Mouse (Mus musculus) neural tube, embryonic 15.5 days (tissue): ENCODE measurements around the gene Amotl2. TPM values are rescaled to one million over a fixed set of nuclear protein-coding genes. Genes with fewer than 3 reads are reported as not detected.

Source experiments
- ATAC-seq: fragments of 200-750 bp; cut with Nextera tagmentation; 2 replicates; pipeline ENCODE4 v1.8.0; 2017; ENCODE audit warnings: mild to moderate bottlenecking, moderate TSS enrichment, moderate library complexity; ENCODE audit not compliant: low FRiP score
- H3K27ac ChIP-seq: fragments of 300-500 bp; sonication (generic); replicated peaks from 2 replicates; pipeline ENCODE4 v1.5.1; 2015; ENCODE audit warnings: mild to moderate bottlenecking, inconsistent platforms
- H3K27me3 ChIP-seq: fragments of 300-500 bp; sonication (generic); replicated peaks from 2 replicates; pipeline ENCODE4 v1.6.1; 2015; ENCODE audit warnings: inconsistent platforms
- H3K36me3 ChIP-seq: fragments of 300-500 bp; sonication (generic); 2 replicates; pipeline ENCODE4 v1.6.1; 2015; ENCODE audit warnings: inconsistent platforms
- H3K4me1 ChIP-seq: fragments of 300-500 bp; sonication (generic); 2 replicates; pipeline ENCODE4 v1.6.1; 2015; ENCODE audit warnings: inconsistent platforms
- H3K4me2 ChIP-seq: fragments of 300-500 bp; sonication (generic); 2 replicates; pipeline ENCODE4 v1.6.1; 2015; ENCODE audit warnings: inconsistent platforms, mild to moderate bottlenecking, moderate library complexity
- H3K4me3 ChIP-seq: fragments of 300-500 bp; sonication (generic); replicated peaks from 2 replicates; pipeline ENCODE4 v1.5.1; 2015; ENCODE audit warnings: mild to moderate bottlenecking, inconsistent platforms
- H3K9ac ChIP-seq: fragments of 300-500 bp; sonication (generic); replicated peaks from 2 replicates; pipeline ENCODE4 v1.6.1; 2015; ENCODE audit warnings: mild to moderate bottlenecking, inconsistent platforms
- H3K9me3 ChIP-seq: fragments of 300-500 bp; sonication (generic); replicated peaks from 2 replicates; pipeline ENCODE4 v1.6.1; 2016; ENCODE audit warnings: inconsistent platforms
- WGBS: fragments of 180-500 bp; shearing (Covaris S2); methylation state at CpG from one replicate; pipeline ENCODE4 v1.1.7; 2015; ENCODE audit warnings: mixed read lengths; 5-methylcytosine and 5-hydroxymethylcytosine counted together
- polyA plus RNA-seq: library from polyadenylated mRNA; unstranded; fragments of >200 nt; fragmentation: Nextera tagmentation; extraction: Ambion mirVana; gene quantifications from 2 replicates; pipeline ENCODE4 v1.2.1, GENCODE M21; 2015

Amotl2 gene
- polyA plus RNA-seq, 1 experiment from 2014 or later, result 57.0 TPM

- Histone ChIP-seq H3K36me3 (no peaks in the 10 kb centered on the region), H3K4me1 (no peaks in the 10 kb centered on the region), H3K4me2 (no peak overlapping the region), H3K27me3 (no peaks in the 10 kb centered on the region), H3K9ac (no peak overlapping the region), H3K4me3 (no peak overlapping the region), H3K27ac (no peak overlapping the region), H3K9me3 (no peaks in the 10 kb centered on the region)
- 69% methylated on average over 5 of the region's 5 CpGs for WGBS
- no peak for ATAC-seq
Measured at GRCm38 (mm10) chr9:102746753-102747152, 30.3 kb downstream of the Amotl2 start.

- WGBS, result 48% methylated on average over 5 of the region's 5 CpGs
- Histone ChIP-seq H3K9me3 (no peaks in the 10 kb centered on the region), H3K4me3 (no peak overlapping the region)
Measured at GRCm38 (mm10) chr9:102747902-102748301, 31.4 kb downstream of the Amotl2 start.

GRCm38 (mm10) chr9:102749216-102749615 lies 32.7 kb downstream of the Amotl2 start:
- Histone ChIP-seq H3K36me3 (no peaks in the 10 kb centered on the region), H3K4me2 (no peak overlapping the region), H3K9me3 (no peaks in the 10 kb centered on the region), H3K27ac (no peak overlapping the region), H3K4me3 (no peak overlapping the region), H3K27me3 (no peaks in the 10 kb centered on the region), H3K9ac (no peak overlapping the region), H3K4me1 (no peaks in the 10 kb centered on the region)
- WGBS, result 86% methylated on average over 11 of the region's 11 CpGs
- ATAC-seq, result no peak

More at GRCm38 (mm10) chr9:102747902-102748301, 31.4 kb downstream of the Amotl2 start:
- ATAC-seq, result no peak
- H3K27me3 ChIP-seq, result no peaks in the 10 kb centered on the region
- no peak overlapping the region for H3K27ac ChIP-seq
- H3K4me2 ChIP-seq, result no peak overlapping the region
- H3K36me3 ChIP-seq, result no peaks in the 10 kb centered on the region
- H3K9ac ChIP-seq, result no peak overlapping the region
- no peaks in the 10 kb centered on the region for H3K4me1 ChIP-seq

DNA sequence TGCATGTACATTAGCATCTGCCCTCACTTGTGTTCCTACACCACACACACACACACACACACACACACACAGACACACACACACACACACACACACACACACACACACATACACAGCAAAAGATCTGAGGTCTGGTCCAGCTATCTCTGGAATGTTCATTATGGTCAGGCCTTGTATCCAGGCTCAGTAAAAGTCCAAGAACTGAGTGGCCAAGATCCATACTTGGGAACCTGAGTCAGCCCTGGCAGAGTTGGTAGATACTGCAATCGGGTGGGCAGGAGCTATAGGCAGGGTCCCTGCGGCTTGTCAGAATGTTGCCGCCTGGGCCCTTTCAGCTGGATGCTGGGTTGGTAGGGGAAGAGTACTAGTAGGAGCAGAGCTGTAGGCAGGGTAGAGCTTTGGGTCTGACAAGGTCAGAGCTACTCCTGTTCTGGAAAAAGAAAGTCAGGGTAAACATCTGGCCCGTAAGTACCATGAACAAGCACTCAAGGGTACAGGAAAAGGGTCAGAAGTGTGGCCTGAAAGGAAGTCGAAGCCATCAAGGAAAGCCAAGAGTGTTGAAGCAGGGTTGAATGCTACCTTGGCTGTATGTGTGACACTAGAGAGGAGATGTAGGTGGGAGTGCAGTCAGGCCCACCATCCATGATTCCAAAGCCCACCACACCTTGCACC lies 35.3 kb downstream of the Amotl2 start:
- Histone ChIP-seq H3K36me3 (no peaks in the 10 kb centered on the region), H3K9me3 (no peaks in the 10 kb centered on the region), H3K27me3 (no peaks in the 10 kb centered on the region), H3K27ac (no peak overlapping the region), H3K4me2 (no peak overlapping the region), H3K4me3 (no peak overlapping the region), H3K9ac (no peak overlapping the region), H3K4me1 (no peaks in the 10 kb centered on the region)
- WGBS, result 96% methylated on average over 5 of the region's 5 CpGs
- ATAC-seq, result no peak

GRCm38 (mm10) chr9:102753299-102753698 lies 36.8 kb downstream of the Amotl2 start:
- ATAC-seq, result no peak
- no peaks in the 10 kb centered on the region for H3K36me3 ChIP-seq

DNA sequence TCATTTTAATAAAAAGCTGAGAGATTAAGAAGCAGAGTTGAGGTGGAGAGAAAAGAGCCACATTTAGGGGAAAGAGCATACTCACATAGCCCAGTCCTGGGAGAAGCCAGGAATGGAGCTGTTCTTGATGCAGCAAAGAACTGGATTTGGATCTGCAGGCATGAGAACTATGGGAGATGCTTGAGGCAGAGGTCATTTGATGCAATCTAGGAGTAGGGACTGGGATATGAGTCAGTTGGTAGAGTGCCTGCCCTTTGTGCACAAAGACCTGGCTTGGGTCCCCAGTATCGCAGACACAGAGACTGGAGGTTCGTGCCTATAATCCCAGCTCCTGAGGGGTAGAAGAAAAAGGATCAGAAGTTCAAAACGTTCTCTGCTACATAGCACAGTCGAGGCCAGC lies 38.7 kb downstream of the Amotl2 start:
- no peaks in the 10 kb centered on the region for H3K9me3 ChIP-seq
- H3K4me3 ChIP-seq, result no peak overlapping the region
- ATAC-seq, result no peak
- no peaks in the 10 kb centered on the region for H3K36me3 ChIP-seq
- H3K27ac ChIP-seq, result no peak overlapping the region
- H3K4me1 ChIP-seq, result no peaks in the 10 kb centered on the region
- H3K9ac ChIP-seq, result no peak overlapping the region
- H3K4me2 ChIP-seq, result no peak overlapping the region
- 91% methylated on average over 4 of the region's 4 CpGs for WGBS
- no peaks in the 10 kb centered on the region for H3K27me3 ChIP-seq

More at GRCm38 (mm10) chr9:102753299-102753698, 36.8 kb downstream of the Amotl2 start:
- H3K27me3 ChIP-seq, result no peaks in the 10 kb centered on the region
- no peak overlapping the region for H3K4me2 ChIP-seq
- no peak overlapping the region for H3K4me3 ChIP-seq
- H3K4me1 ChIP-seq, result no peaks in the 10 kb centered on the region
- no peaks in the 10 kb centered on the region for H3K9me3 ChIP-seq
- no peak overlapping the region for H3K9ac ChIP-seq
- H3K27ac ChIP-seq, result no peak overlapping the region

- ATAC-seq, result no peak
- no peak overlapping the region for H3K4me3 ChIP-seq
- H3K4me1 ChIP-seq, result no peaks in the 10 kb centered on the region
- H3K36me3 ChIP-seq, result no peaks in the 10 kb centered on the region
- no peaks in the 10 kb centered on the region for H3K27me3 ChIP-seq
- no peaks in the 10 kb centered on the region for H3K9me3 ChIP-seq
- no peak overlapping the region for H3K4me2 ChIP-seq
- 70% methylated on average over 9 of the region's 9 CpGs for WGBS
- no peak overlapping the region for H3K27ac ChIP-seq
- H3K9ac ChIP-seq, result no peak overlapping the region
Measured at GRCm38 (mm10) chr9:102755591-102756270, 39.3 kb downstream of the Amotl2 start.

- Histone ChIP-seq H3K9ac (no peak overlapping the region), H3K27me3 (no peaks in the 10 kb centered on the region), H3K27ac (no peak overlapping the region), H3K4me1 (no peaks in the 10 kb centered on the region), H3K4me3 (no peak overlapping the region), H3K4me2 (no peak overlapping the region), H3K36me3 (no peaks in the 10 kb centered on the region), H3K9me3 (no peaks in the 10 kb centered on the region)
- no peak for ATAC-seq
- WGBS, result 62% methylated on average over 14 of the region's 14 CpGs
Measured at GRCm38 (mm10) chr9:102756352-102756751, 39.9 kb downstream of the Amotl2 start.

- Histone ChIP-seq H3K4me3 (no peak overlapping the region), H3K27ac (0 out of 2 replicates have a peak overlapping the region, but pooled peaks have one; percentile 28), H3K4me1 (no peaks in the 10 kb centered on the region; the same call in 1 of the 2 replicates), H3K9me3 (no peaks in the 10 kb centered on the region), H3K4me2 (no peak overlapping the region), H3K9ac (no peak overlapping the region), H3K27me3 (no peaks in the 10 kb centered on the region), H3K36me3 (no peaks in the 10 kb centered on the region)
- no peak for ATAC-seq
- 67% methylated on average over 1 of the region's 1 CpGs for WGBS
Measured at GRCm38 (mm10) chr9:102758851-102759250, 42.4 kb downstream of the Amotl2 start.

DNA sequence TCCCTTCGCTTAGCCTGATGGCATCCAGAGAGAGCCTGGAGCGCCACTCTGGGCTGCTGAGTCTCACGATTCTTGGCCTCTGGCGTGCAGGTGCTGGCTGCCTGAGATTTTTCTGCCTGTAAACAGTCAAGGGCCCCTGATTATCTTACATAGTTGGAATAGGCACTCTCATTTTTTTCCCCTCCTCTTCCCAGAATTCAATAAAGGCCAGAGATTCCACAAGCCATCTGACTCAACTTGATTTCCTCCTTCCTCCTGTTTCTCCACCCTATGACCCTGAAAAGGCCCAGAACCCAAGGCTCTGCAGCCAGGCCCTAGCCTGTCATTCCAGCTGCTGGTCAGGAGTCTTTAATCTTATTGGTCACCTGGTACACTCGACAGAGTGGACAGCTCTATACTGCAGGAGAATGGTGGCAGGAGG lies 43.1 kb downstream of the Amotl2 start:
- Histone ChIP-seq H3K4me3 (no peak overlapping the region), H3K4me2 (no peak overlapping the region), H3K9me3 (no peaks in the 10 kb centered on the region), H3K9ac (no peak overlapping the region), H3K36me3 (no peaks in the 10 kb centered on the region), H3K27me3 (no peaks in the 10 kb centered on the region), H3K27ac (0 out of 2 replicates have a peak overlapping the region, but pooled peaks have one; percentile 28), H3K4me1 (no peaks in the 10 kb centered on the region; the same call in 1 of the 2 replicates)
- ATAC-seq, result no peak
- WGBS, result 68% methylated on average over 5 of the region's 5 CpGs

GRCm38 (mm10) chr9:102761599-102761998 lies 45.1 kb downstream of the Amotl2 start:
- no peak overlapping the region for H3K9ac ChIP-seq

GRCm38 (mm10) chr9:102762836-102763235 lies 46.4 kb downstream of the Amotl2 start:
- H3K4me3 ChIP-seq, result no peak overlapping the region
- no peaks in the 10 kb centered on the region for H3K27me3 ChIP-seq
- no peaks in the 10 kb centered on the region; the same call in 1 of the 2 replicates for H3K4me1 ChIP-seq
- no peak overlapping the region for H3K9ac ChIP-seq
- H3K27ac ChIP-seq, result no peak overlapping the region
- 46% methylated on average over 3 of the region's 3 CpGs for WGBS
- no peak overlapping the region for H3K4me2 ChIP-seq
- no peaks in the 10 kb centered on the region for H3K36me3 ChIP-seq
- H3K9me3 ChIP-seq, result no peaks in the 10 kb centered on the region
- ATAC-seq, result no peak

More at GRCm38 (mm10) chr9:102761599-102761998, 45.1 kb downstream of the Amotl2 start:
- 91% methylated on average over 7 of the region's 7 CpGs for whole genome bisulfite sequencing
- no peak overlapping the region for H3K27ac ChIP-seq
- H3K36me3 ChIP-seq, result no peaks in the 10 kb centered on the region
- no peak for ATAC-seq
- no peaks in the 10 kb centered on the region for H3K27me3 ChIP-seq
- H3K4me3 ChIP-seq, result no peak overlapping the region
- H3K4me2 ChIP-seq, result no peak overlapping the region
- H3K4me1 ChIP-seq, result no peaks in the 10 kb centered on the region; the same call in 1 of the 2 replicates
- H3K9me3 ChIP-seq, result no peaks in the 10 kb centered on the region
